Comparison of ENCODE assay signal across 23 mouse cellular contexts in genomic region chr16:57144741-57145140, GRCm38 (mm10).
"Had no signal": no experiment of that assay in that cellular context is flagged by ENCODE, and none has a peak within 500 bp of the region (broad histone marks: within the 10 kb centered on the region; RNA-seq: fewer than 3 reads in every experiment).

No protein-coding gene starts in this region.

- H3K4me3 ChIP-seq: kidney, embryonic 15.5 days; left cerebral cortex, adult 2 months; limb, embryonic 12.5 days; limb, embryonic 15.5 days; lung, embryonic 15.5 days; megakaryocyte, embryonic 14.5 days; midbrain, embryonic 10.5 days; midbrain, embryonic 13.5 days; myocyte; neural tube, embryonic 13.5 days had no signal

- H3K27me3 ChIP-seq: kidney, embryonic 15.5 days; limb, embryonic 12.5 days; limb, embryonic 15.5 days; lung, embryonic 15.5 days; megakaryocyte, embryonic 14.5 days; midbrain, embryonic 13.5 days; neural tube, embryonic 13.5 days had no signal

- ATAC-seq: liver, postnatal 0 days; midbrain, embryonic 13.5 days; midbrain, embryonic 16.5 days had no signal

- H3K9ac ChIP-seq: kidney, embryonic 15.5 days; limb, embryonic 12.5 days; limb, embryonic 15.5 days; liver, embryonic 14.5 days; liver, postnatal 0 days; lung, embryonic 15.5 days; midbrain, embryonic 13.5 days; neural tube, embryonic 13.5 days had no signal

- H3K27ac ChIP-seq: kidney, embryonic 15.5 days; left cerebral cortex, adult 2 months; limb, embryonic 12.5 days; limb, embryonic 15.5 days; liver, embryonic 14.5 days; lung, embryonic 15.5 days; midbrain, embryonic 10.5 days; midbrain, embryonic 13.5 days; neural tube, embryonic 13.5 days had no signal

- DNase-seq: kidney, adult 8-10 months; kidney, postnatal 10 days; layer of hippocampus, postnatal 36 days; left cerebral cortex, postnatal 4 days; liver, postnatal 0 days; lung, postnatal 10 days; lung, postnatal 36 days; retina, postnatal 1 day; thymus, adult 18-20 months; thymus, postnatal 36 days had no signal

- H3K4me1 ChIP-seq: kidney, embryonic 15.5 days; limb, embryonic 12.5 days; limb, embryonic 15.5 days; lung, embryonic 15.5 days; megakaryocyte, embryonic 14.5 days; midbrain, embryonic 10.5 days; midbrain, embryonic 13.5 days; neural tube, embryonic 13.5 days had no signal

- H3K9me3 ChIP-seq: kidney, embryonic 15.5 days; limb, embryonic 12.5 days; limb, embryonic 15.5 days; lung, embryonic 15.5 days; megakaryocyte, embryonic 14.5 days; midbrain, embryonic 10.5 days; midbrain, embryonic 13.5 days; neural tube, embryonic 13.5 days had no signal

- H3K4me2 ChIP-seq: kidney, embryonic 15.5 days; limb, embryonic 12.5 days; limb, embryonic 15.5 days; liver, embryonic 11.5 days; lung, embryonic 15.5 days; midbrain, embryonic 13.5 days; neural tube, embryonic 13.5 days had no signal
